Mouse (Mus musculus) effector memory CD4-positive, alpha-beta T cell, adult 7 months (primary cell): ENCODE results near the gene Was. TPM values are rescaled to one million over a fixed set of nuclear protein-coding genes. Genes with fewer than 3 reads are reported as not detected.

ENCODE experiments used
- polyA plus RNA-seq: library from polyadenylated mRNA; unstranded; fragments of 100-300 nt; shearing (Covaris generic); gene quantifications from one replicate; pipeline ENCODE4 v1.2.1, GENCODE M21; 2017

Was gene
- 33.1 TPM for polyA plus RNA-seq

GRCm38 (mm10) chrX:8090346-8090953 lies at the start of gene Was:
Gene Was, minus strand, starts transcription at chrX:8090498.

GRCm38 (mm10) chrX:8132017-8132976 lies 42.0 kb upstream of the Was start, which contains the start of gene Wdr13:
Gene Wdr13, minus strand, starts transcription at chrX:8132892.

GRCm38 (mm10) chrX:8074430-8075014 lies 15.8 kb downstream of the Was start, which contains the start of gene Suv39h1:
Gene Suv39h1, minus strand, starts transcription at chrX:8074760.

Other genes starting within 250 kb of the Was start
- 202 TPM for gene Otud5, start 249.1 kb downstream of the Was start, polyA plus RNA-seq
- gene Pim2, start 212.2 kb downstream of the Was start, polyA plus RNA-seq = 320 TPM
- gene Slc35a2, start 206.5 kb downstream of the Was start, polyA plus RNA-seq = 52.3 TPM
- gene Pqbp1, start 191.2 kb downstream of the Was start, polyA plus RNA-seq = 158 TPM
- gene Timm17b, start 191.1 kb downstream of the Was start, polyA plus RNA-seq = 93.8 TPM
- gene Gm10491, start 182.7 kb downstream of the Was start, polyA plus RNA-seq = not detected
- not detected for gene Gm10490, start 181.0 kb downstream of the Was start, polyA plus RNA-seq
- not detected for gene Pcsk1n, start 170.7 kb downstream of the Was start, polyA plus RNA-seq
- gene Eras, start 161.9 kb downstream of the Was start, polyA plus RNA-seq = not detected
- 15.1 TPM for gene Hdac6, start 142.6 kb downstream of the Was start, polyA plus RNA-seq
- not detected for gene Gata1, start 112.4 kb downstream of the Was start, polyA plus RNA-seq
- gene Glod5, start 72.0 kb downstream of the Was start, polyA plus RNA-seq = not detected
- 28.2 TPM for gene Suv39h1, start 15.7 kb downstream of the Was start, polyA plus RNA-seq
- 23.0 TPM for gene Wdr13, start 42.4 kb upstream of the Was start, polyA plus RNA-seq
- gene Rbm3, start 55.4 kb upstream of the Was start, polyA plus RNA-seq = 857 TPM
- gene Tbc1d25, start 85.7 kb upstream of the Was start, polyA plus RNA-seq = 30.2 TPM
- gene Ebp, start 103.0 kb upstream of the Was start, polyA plus RNA-seq = 58.8 TPM
- not detected for gene Porcn, start 116.0 kb upstream of the Was start, polyA plus RNA-seq
- 12.5 TPM for gene Ftsj1, start 161.9 kb upstream of the Was start, polyA plus RNA-seq
- gene Slc38a5, start 180.6 kb upstream of the Was start, polyA plus RNA-seq = not detected
- not detected for gene Ssxb10, start 236.9 kb upstream of the Was start, polyA plus RNA-seq